Mouse (Mus musculus) neural tube, embryonic 10.5 days (tissue): Measurements from ENCODE around the gene Cdc42bpb.

Source experiments
- DNase-seq: peaks from one replicate; pipeline ENCODE4 v3.0.0-alpha.2; 2017; ENCODE audit warnings: low spot score; ENCODE audit errors: extremely low spot score

Cdc42bpb gene

GRCm38 (mm10) chr12:111293025-111293424 lies 84.5 kb downstream of the Cdc42bpb start:
- no peak for DNase-seq

GRCm38 (mm10) chr12:111284532-111284931 lies 93.0 kb downstream of the Cdc42bpb start:
- no peak for DNase-seq

DNA sequence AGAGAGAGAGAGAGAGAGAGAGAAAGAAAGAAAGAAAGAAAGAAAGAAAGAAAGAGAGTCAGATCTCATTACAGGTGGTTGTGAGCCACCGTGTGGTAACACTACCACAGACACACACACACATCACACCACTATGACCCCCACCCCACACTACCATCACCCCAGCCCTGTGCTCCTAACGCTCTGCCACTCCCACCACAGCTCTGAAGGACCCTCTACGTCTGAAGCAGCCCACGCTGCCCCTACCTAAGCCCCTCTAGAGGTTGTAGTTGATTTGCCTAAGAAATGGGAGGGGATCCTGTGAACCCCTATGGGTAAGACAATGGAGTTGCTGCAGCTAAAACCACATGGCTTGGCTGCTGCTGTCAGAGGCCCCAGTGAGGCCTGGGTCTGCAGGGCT lies 93.9 kb downstream of the Cdc42bpb start:
- DNase-seq, result no peak

- DNase-seq, result no peak
These were observed 101.1 kb downstream of the Cdc42bpb start for GRCm38 (mm10) chr12:111276371-111276770.

- peak; percentile 53 for DNase-seq
These were observed 102.2 kb downstream of the Cdc42bpb start for GRCm38 (mm10) chr12:111275150-111275841.

- peak; percentile 29 for DNase-seq
These were observed 102.9 kb downstream of the Cdc42bpb start for GRCm38 (mm10) chr12:111274447-111275149.

DNA sequence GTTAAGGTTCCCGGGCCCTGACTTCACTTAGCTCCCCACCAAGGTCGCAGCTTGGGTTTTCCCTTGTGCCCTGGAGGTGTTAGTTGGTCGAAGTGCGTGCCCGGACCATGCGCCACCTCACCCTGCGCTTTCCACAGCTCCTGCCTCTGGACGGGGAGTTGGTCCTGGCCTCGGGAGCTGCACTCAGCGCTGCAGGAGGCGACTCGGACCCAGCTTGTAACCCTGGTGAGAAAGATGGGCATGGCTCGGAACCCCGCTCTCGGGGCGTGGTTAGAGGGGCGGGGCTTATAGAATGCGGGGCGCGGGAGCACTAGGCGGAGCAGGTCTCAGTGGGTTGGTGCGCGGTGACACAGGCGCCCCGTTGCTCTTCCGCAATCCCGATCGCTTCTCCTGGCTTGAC lies 103.5 kb downstream of the Cdc42bpb start:
- peak; percentile 55 for DNase-seq

GRCm38 (mm10) chr12:111272420-111272819 lies 105.1 kb downstream of the Cdc42bpb start:
- DNase-seq, result peak; percentile 87

DNA sequence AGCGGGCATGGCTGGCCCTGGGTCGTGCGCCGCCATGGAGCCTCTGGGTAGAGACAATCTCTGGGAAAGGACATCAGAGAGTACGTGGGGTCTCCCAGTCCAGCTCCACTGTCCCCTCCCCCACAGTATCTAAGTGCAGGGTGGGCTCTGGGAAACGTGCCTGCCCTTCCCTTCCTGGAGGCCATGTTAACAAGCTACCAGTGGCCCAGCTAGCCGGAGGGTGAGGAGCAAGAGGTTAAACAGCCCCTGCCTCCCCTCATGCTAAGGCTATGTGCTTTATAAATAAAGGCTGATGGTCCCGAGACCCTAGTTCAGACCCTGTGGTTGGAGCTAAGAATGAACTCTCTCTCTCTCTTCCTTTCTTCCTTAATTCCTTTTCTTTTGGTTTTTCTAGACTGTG lies 105.6 kb downstream of the Cdc42bpb start:
- no peak for DNase-seq

DNA sequence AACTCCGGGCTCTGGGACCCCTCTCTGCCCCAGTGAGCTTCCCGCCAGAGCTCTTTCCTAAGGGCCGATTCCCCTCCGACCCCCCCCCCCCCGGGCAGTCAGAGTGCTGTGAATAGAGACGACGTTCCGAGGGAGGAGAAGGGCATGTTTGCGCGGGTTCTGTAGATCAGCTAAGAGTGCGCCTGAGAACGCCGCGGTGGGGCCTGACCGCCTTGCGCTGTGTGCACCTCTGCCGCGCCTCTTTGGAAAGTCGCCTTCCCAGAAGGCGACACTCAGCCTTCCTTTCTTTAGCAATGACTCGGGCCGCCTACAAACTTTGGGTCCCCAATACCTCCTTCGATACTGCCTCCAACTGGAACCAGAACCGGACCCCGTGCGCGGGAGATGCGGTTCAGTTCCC lies 106.1 kb downstream of the Cdc42bpb start:
- peak; percentile 34 for DNase-seq

GRCm38 (mm10) chr12:111270629-111271277 lies 106.8 kb downstream of the Cdc42bpb start, which contains the start of gene Amn:
Amn (plus strand) TSS chr12:111271095.
- no peak for DNase-seq

GRCm38 (mm10) chr12:111267673-111268325 lies 109.7 kb downstream of the Cdc42bpb start:
- DNase-seq, result no peak

GRCm38 (mm10) chr12:111266592-111266991 lies 110.9 kb downstream of the Cdc42bpb start:
- DNase-seq, result no peak

DNA sequence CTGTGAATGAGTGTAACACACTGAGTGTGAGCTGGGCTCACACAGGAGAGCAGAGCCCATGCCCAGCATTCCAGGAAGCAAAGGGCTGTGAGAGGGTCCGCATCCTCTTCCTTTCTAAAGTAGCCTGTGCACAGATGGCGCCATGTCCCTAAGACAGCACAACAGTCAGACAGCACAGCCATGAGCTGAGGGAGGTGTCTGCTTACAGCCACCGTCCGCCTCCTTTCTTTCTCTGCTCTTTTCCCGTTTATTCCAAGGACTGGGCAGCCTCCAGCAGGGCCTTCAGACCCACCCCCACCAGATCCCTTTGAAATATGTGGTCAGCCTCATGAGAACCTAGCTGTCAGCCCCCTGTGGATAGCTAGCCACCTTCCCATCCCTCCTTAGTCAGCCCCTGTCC lies 112.3 kb downstream of the Cdc42bpb start:
- no peak for DNase-seq

GRCm38 (mm10) chr12:111263650-111264049 lies 113.9 kb downstream of the Cdc42bpb start:
- DNase-seq, result no peak

DNA sequence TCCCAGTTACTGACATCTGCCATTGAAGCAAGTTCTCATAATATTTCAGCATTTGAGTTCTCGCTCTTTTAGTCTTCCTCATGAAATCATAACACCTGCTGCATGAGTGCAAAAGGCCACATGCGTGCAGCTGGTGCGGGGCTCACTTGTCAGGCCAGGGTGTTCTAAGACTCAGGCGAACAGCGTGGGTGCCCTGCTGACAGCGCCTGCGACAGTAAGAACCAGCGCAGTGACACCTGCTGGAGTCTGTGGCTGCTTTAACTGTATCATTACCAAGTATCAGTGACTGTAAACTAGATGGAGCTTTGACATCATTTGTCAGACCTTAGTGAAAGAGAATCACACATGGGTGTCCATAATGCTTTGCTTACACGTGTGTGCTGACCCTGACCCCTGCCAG lies 126.3 kb downstream of the Cdc42bpb start:
- DNase-seq, result no peak

DNA sequence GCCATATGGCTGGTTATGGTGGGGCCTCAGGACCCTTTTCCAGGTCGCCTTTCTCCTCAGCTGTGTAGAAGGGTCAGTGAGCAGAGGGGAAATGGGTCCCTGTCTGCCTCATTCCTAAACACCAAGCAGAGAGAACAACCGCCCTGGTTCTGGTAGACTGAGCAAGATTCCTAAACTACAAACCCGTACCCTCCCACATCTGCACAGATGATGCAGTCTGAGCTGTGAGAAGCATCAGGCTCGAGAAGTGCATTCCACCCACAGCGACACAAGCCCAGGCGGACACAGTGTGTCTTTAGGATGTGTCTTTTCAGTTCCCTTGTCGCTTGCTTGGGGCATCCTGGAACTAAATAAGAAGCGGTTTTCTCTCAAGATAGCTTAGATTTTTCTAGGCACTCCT lies 127.4 kb downstream of the Cdc42bpb start:
- no peak for DNase-seq

DNA sequence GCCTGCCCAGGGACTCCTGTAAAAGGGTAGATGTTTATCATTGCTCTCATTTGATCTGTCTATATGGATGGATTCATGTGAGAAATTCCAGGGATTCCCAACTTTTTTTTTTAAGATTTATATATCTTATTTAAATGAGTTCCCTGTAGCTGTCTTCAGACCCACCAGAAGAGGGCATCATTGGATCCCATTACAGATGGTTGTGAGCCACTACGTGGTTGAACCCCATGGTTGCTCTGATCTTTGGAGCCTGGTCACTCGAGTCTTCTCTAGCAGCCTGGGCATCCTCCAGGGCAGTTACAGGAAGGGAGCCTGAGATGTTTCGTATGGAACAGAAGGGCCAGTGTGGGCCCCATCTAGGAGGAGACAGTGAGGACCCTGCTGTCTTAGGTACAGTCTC lies 128.4 kb downstream of the Cdc42bpb start:
- DNase-seq, result no peak

DNA sequence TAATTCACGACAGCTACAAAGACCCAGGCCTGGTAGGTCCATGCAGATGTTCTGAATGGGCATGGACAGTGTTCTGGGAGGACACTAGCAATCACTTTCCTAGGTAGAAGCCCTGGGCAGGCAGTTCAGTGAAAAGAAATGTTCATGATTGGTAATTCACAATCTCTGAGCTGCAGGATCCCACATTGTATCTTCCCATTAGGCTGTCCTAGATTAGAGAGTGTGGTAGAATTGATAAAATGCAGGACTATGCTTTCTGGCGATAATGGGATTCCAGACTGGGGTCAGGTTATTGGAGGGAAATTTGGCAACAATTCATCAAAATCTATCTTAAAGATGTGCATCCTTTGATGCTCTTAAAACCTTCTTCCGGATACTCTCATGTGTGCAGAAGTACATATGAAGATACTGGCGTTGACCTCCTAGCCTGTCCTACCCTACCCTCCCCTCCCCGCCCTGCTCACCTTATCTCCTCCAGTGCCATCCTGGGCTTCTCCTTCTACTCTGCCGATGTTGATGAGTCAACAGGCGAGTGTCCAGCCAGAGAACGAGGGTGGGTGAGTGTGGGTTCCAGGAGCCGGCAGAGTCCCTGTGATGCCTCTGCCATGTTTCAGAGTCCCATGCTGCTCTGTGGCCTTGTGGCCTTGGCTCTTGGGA lies 130.6 kb downstream of the Cdc42bpb start:
- no peak for DNase-seq

- no peak for DNase-seq
These were observed 132.4 kb downstream of the Cdc42bpb start for GRCm38 (mm10) chr12:111245070-111245469.

DNA sequence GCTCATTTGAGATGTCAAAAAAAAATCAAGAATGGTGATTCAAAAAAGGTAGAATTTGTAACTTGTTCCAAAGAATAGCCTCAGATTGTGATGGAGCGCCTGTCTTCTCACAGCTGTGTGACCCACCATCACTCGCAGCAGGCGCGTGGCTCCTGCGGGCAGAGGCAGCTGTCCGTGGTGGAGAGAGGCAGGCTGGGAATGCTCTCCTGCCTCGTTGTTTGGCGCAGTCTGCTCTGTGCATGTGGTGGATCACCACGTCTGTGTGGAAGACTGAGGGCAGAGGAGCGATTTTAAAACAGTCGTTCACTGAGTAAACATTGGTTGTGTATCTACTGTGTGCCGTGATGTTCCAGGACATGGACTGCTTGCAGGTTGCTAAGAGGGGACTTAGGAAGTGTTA lies 133.8 kb downstream of the Cdc42bpb start:
- no peak for DNase-seq
